Mouse (Mus musculus) lung, postnatal 0 days (tissue): ENCODE measurements at regions not wholly inside any gene's neighbourhood (a gene's known extent, or its start where the extent isn't known, plus 50 kb on each side); places are given as distances from the start of the nearest gene placed in this dataset.

Source experiments
- CTCF ChIP-seq: IDR thresholded peaks from 2 replicates; pipeline ENCODE4 v1.5.1; 2016; ENCODE audit warnings: antibody characterized with exemption, mild to moderate bottlenecking
- EP300 ChIP-seq: IDR thresholded peaks from 2 replicates; pipeline ENCODE4 v1.6.1; 2016; ENCODE audit warnings: antibody characterized with exemption, mild to moderate bottlenecking, control low read depth

DNA sequence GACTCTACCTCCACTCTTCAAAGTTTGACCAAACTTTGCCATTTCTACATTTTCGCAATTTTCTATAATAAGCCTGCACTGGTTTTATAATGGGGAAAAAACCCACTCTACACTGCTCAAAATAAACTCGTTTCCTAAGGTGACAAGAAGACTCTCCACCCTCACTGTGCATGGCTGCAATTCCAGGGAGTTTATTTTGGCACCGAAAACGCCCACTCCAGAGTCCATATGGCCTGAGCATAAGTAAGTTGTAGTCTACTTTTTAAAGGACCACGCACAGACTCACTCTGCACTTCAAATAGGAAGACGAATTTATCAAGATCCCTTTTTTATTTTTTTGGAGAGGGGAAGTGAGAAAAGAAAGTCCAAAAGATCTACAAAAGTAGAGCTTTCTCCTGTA is 219.4 kb downstream of the Pdcd6ip start:
- no peak for TF ChIP-seq CTCF
- TF ChIP-seq EP300, result no peak
